Mouse (Mus musculus): ENCODE measurements around the gene Slc29a4. TPM values are rescaled to one million over a fixed set of nuclear protein-coding genes. Genes with fewer than 3 reads are reported as not detected.
A peak's percentile ranks its signal among the peaks of the same experiment; 100 is the strongest.

The Slc29a4 gene
- total and polyA plus RNA-seq, 2 experiments from 2014 or later: 76.4 to 104 TPM

DNA sequence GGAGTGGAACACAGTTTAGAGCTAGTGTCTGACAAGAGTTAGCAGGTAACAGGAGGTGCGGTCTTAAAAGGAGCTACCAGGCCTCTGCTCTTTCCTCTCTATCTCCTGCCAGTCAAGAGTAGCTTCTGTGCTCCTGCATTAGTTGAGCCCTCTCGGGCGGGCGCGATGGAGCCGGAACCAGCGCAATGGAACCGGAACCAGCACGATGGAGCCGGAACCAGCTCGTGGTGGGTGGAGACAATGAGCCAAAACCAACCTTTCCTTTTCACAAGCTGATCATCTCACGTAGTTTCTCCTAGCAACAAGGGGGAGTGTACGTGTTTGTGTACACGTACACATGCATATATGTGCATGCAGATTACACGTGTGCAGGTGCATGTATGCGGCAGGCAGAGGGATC is 36.0 kb downstream of the Slc29a4 start:
- no peak overlapping the region for H3K27ac ChIP-seq (ENCODE audit: low read depth, low read length)
- TF ChIP-seq CTCF (IDR thresholded peaks at IDR 0.05; ENCODE audit: low read depth): no peak

DNA sequence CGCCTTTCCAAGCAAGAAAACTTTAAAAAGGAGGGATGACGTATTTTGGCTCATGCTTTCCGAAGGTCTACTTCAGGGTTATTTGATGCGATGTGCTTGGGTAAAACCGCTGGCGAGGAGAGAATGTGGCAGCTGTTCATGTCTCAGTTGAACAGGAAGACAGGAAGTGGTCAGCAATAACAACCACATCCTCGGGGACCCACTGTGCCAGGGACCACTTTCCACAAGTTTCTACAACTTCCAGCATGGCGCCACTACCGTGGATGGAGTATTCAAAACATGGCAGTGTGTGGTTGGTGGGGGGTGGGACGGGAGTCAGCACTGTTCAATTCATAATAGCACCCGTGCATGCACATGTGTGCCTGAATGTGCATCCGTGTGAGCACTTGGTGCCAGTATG is 38.0 kb downstream of the Slc29a4 start:
- WGBS: 93% methylated on average over 12 of the region's 12 CpGs
- Histone ChIP-seq H3K36me3 (ENCODE audit: insufficient read depth) (peaks cover 94% of the 10 kb centered on the region), H3K9me3 (ENCODE audit: low read length) (no peaks in the 10 kb centered on the region), H3K4me1 (ENCODE audit: insufficient read depth) (no peaks in the 10 kb centered on the region), H3K27ac (ENCODE audit: low read depth, low read length) (no peak overlapping the region), H3K4me3 (ENCODE audit: low read depth, low read length) (no peak overlapping the region), H3K27me3 (ENCODE audit: insufficient read depth, low read length) (no peaks in the 10 kb centered on the region), H3K9ac (no peak overlapping the region), H3K4me2 (ENCODE audit: low read depth) (no peak overlapping the region)
- ATAC-seq (no peak), DNase-seq (no peak)
- TF ChIP-seq CTCF (IDR thresholded peaks at IDR 0.05; ENCODE audit: low read depth): no peak

More for the DNA sequence above, 36.0 kb downstream of the Slc29a4 start:
- no peak for ATAC-seq
- DNase-seq: no peak
- Histone ChIP-seq H3K36me3 (ENCODE audit: insufficient read depth) (peaks cover 78% of the 10 kb centered on the region), H3K4me3 (ENCODE audit: low read depth, low read length) (no peak overlapping the region), H3K4me2 (ENCODE audit: low read depth) (no peak overlapping the region), H3K4me1 (ENCODE audit: insufficient read depth) (no peaks in the 10 kb centered on the region), H3K27me3 (ENCODE audit: insufficient read depth, low read length) (no peaks in the 10 kb centered on the region), H3K9ac (no peak overlapping the region), H3K9me3 (ENCODE audit: low read length) (no peaks in the 10 kb centered on the region)
- WGBS: 98% methylated on average over 16 of the region's 16 CpGs

DNA sequence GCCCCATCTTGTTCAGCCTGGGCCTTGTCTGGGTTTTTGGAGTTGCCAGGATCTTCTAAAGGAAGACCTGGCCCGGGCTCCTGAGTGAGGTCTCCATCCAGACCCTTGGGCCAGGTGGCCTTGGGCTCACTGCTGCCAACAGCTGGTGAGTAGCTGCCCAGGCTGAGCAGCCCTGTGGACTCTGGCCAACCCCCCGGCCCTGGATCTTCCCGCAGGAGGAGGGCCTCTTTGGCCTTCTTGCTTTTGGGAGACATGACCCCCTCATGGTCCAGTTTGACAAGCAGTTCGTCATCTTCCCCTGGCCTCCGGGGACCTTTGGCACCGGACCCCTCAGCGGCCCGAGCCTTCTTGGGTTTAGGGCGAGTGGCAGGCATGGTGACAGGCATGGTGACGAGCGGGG is 39.6 kb downstream of the Slc29a4 start:
- Histone ChIP-seq H3K4me1 (ENCODE audit: insufficient read depth) (no peaks in the 10 kb centered on the region), H3K9me3 (ENCODE audit: low read length) (no peaks in the 10 kb centered on the region), H3K36me3 (ENCODE audit: insufficient read depth) (peaks cover 94% of the 10 kb centered on the region), H3K4me2 (ENCODE audit: low read depth) (no peak overlapping the region), H3K4me3 (ENCODE audit: low read depth, low read length) (no peak overlapping the region), H3K27me3 (ENCODE audit: insufficient read depth, low read length) (no peaks in the 10 kb centered on the region), H3K27ac (ENCODE audit: low read depth, low read length) (no peak overlapping the region), H3K9ac (no peak overlapping the region)
- WGBS: 88% methylated on average over 11 of the region's 11 CpGs
- no peak for TF ChIP-seq CTCF (IDR thresholded peaks at IDR 0.05; ENCODE audit: low read depth)
- DNase-seq (no peak), ATAC-seq (no peak)

DNA sequence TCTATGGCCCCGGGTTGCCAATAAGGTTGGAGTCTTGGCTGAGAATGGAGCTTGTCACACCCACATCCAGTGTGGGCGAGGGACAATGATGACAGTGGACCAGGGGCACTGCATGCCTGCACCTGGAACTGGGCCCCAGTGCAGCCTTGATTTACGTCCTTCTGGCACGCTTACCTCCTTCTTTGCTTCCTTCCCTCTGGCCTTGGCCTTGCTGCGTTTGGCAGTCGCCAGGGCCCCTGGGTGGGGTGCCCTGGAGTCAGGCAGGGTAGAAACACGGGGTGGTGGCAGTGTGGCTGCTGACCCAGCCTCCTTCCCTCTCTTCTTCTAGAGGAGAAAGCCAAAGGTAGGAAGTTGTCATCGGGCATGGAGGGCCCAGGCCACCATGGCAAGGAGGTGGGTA is 47.6 kb downstream of the Slc29a4 start:
- no peaks in the 10 kb centered on the region for H3K4me1 ChIP-seq (ENCODE audit: insufficient read depth)
- H3K36me3 ChIP-seq (ENCODE audit: insufficient read depth): peaks cover 84% of the 10 kb centered on the region
- no peak overlapping the region for H3K27ac ChIP-seq (ENCODE audit: low read depth, low read length)
- H3K9me3 ChIP-seq (ENCODE audit: low read length): no peaks in the 10 kb centered on the region
- TF ChIP-seq CTCF (IDR thresholded peaks at IDR 0.05; ENCODE audit: low read depth): no peak
- H3K4me3 ChIP-seq (ENCODE audit: low read depth, low read length): no peak overlapping the region
- no peak for ATAC-seq
- 82% methylated on average over 8 of the region's 8 CpGs for WGBS
- no peaks in the 10 kb centered on the region for H3K27me3 ChIP-seq (ENCODE audit: insufficient read depth, low read length)
- no peak overlapping the region for H3K4me2 ChIP-seq (ENCODE audit: low read depth)
- DNase-seq: no peak
- H3K9ac ChIP-seq: no peak overlapping the region

DNA sequence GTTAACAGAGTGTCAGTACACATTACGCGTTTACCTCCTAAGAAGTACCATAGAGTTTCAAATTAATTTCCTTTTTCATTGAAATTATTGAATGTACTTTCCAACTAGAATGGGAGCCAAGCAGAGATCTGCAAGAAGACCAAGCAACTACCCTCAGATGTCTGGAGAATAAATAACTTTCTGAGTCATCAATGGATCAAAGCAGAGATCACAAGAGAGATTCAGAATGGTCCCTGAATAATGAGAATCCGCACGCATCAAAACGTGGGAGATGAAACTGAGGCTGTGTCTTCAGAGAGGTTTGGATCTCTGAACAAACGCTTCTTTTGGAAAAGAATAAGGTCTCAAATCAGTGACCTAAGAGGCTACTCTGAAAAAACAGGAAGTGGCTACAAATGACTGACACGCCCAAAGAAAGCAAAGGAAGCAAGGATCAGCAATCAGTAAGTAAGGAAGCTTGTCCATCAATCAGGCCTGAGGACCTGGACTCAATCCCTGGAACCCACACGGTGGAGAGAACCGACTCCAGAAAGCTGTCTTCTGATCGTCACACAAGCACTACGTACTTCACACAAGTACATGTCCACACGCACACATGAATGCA is 54.8 kb downstream of the Slc29a4 start:
- H3K4me1 ChIP-seq (ENCODE audit: insufficient read depth): no peaks in the 10 kb centered on the region
- no peak overlapping the region for H3K9ac ChIP-seq
- H3K27ac ChIP-seq (ENCODE audit: low read depth, low read length): no peak overlapping the region
- H3K4me2 ChIP-seq (ENCODE audit: low read depth): no peak overlapping the region
- peaks cover 70% of the 10 kb centered on the region for H3K36me3 ChIP-seq (ENCODE audit: insufficient read depth)
- no peak for TF ChIP-seq CTCF (IDR thresholded peaks at IDR 0.05; ENCODE audit: low read depth)
- ATAC-seq (no peak), DNase-seq (no peak)
- no peak overlapping the region for H3K4me3 ChIP-seq (ENCODE audit: low read depth, low read length)
- WGBS: 68% methylated on average over 12 of the region's 12 CpGs
- H3K27me3 ChIP-seq (ENCODE audit: insufficient read depth, low read length): no peaks in the 10 kb centered on the region
- H3K9me3 ChIP-seq (ENCODE audit: low read length): no peaks in the 10 kb centered on the region

DNA sequence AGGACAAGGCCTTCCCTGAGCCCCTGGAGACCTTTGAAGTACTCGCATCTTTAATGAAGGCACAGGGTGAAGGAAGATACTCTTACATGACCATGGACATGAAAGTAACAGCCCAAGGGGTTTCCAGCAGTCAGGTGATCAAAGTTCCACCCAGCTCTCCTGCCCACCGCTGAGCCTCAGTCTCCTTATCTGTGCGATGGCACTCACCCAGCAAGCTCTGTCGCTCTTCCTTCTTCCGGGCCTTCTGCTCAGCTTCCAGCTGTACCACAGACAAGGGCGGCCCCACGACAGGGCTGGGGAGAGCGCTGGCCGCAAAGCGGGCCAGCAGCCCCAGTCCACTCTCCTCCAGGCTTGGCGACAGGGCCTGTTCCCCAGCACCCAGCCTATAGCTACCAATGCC is 57.9 kb downstream of the Slc29a4 start:
- Histone ChIP-seq H3K27ac (ENCODE audit: low read depth, low read length) (no peak overlapping the region), H3K4me3 (ENCODE audit: low read depth, low read length) (no peak overlapping the region), H3K36me3 (ENCODE audit: insufficient read depth) (peaks cover 67% of the 10 kb centered on the region), H3K9me3 (ENCODE audit: low read length) (no peaks in the 10 kb centered on the region), H3K4me2 (ENCODE audit: low read depth) (no peak overlapping the region), H3K9ac (no peak overlapping the region), H3K27me3 (ENCODE audit: insufficient read depth, low read length) (no peaks in the 10 kb centered on the region), H3K4me1 (ENCODE audit: insufficient read depth) (no peaks in the 10 kb centered on the region)
- 87% methylated on average over 11 of the region's 11 CpGs for WGBS
- no peak for ATAC-seq
- DNase-seq: no peak
- no peak for TF ChIP-seq CTCF (IDR thresholded peaks at IDR 0.05; ENCODE audit: low read depth)

DNA sequence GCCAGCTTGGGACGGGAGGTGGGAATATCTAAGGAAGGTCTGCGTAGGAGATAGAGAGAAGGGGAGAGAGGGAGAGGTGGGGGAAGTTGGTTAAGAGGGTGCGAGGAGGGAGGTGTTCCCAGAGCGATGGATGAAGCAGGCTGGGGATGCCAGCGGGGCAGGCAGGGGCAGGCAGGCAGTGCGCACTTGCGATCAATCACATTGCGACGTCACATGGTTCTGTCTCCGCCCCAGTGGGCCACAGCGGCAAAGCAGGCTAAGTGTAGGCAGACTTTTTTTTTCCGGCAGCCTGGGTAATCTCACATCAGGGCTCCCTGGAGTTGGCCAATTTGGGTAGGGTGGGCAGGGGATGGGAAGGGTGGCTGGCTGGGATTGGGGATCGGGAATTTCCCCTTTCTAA is 59.9 kb downstream of the Slc29a4 start:
- DNase-seq (no peak), ATAC-seq (no peak)
- Histone ChIP-seq H3K27ac (ENCODE audit: low read depth, low read length) (no peak overlapping the region), H3K9ac (no peak overlapping the region), H3K9me3 (ENCODE audit: low read length) (no peaks in the 10 kb centered on the region), H3K36me3 (ENCODE audit: insufficient read depth) (peaks cover 79% of the 10 kb centered on the region), H3K4me3 (ENCODE audit: low read depth, low read length) (no peak overlapping the region), H3K4me1 (ENCODE audit: insufficient read depth) (no peaks in the 10 kb centered on the region), H3K27me3 (ENCODE audit: insufficient read depth, low read length) (no peaks in the 10 kb centered on the region), H3K4me2 (ENCODE audit: low read depth) (no peak overlapping the region)
- WGBS: 53% methylated on average over 13 of the region's 13 CpGs
- TF ChIP-seq CTCF (IDR thresholded peaks at IDR 0.05; ENCODE audit: low read depth): 0 out of 2 replicates have a peak, but pooled peaks have one; percentile 14

All from forebrain, postnatal 0 days (tissue).